Mouse (Mus musculus): ENCODE data around the gene Tipin. TPM values are rescaled to one million over a fixed set of nuclear protein-coding genes. Genes with fewer than 3 reads are reported as not detected.

Tipin gene
- polyA plus RNA-seq, 1 experiment: 148 TPM

DNA sequence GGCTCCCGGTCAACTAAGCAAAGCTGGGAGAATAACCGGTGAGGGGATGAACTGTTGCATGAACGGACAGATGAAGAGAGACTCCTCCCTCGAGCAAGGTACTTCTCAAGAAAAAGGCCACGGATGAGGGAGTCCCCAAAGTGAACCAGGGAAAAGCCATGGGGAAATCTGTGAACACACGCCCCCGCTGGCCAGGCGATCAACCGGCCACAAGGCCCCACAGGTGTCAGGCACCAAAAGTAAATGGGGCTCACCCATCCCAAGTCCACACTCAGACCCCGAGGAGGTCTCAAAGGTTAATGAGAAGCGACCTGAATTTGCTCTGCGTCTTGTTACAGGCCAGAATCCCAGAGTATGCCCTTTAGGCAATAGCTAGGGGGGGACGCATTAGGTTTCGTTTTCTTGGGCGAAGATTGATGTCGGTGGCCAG lies 28.8 kb upstream of the Tipin start:
- Histone ChIP-seq H3K4me1 (ENCODE audit: control insufficient read depth, insufficient read depth, low read length) (no peaks in the 10 kb centered on the region), H3K36me3 (ENCODE audit: control insufficient read depth, insufficient read depth, low read length, poor library complexity, severe bottlenecking) (peaks cover 5% of the 10 kb centered on the region; the same call in 1 of the 2 replicates), H3K4me3 (ENCODE audit: low read depth, low read length) (peak overlapping the region; percentile 93), H3K27me3 (ENCODE audit: control insufficient read depth, insufficient read depth, low read length, poor library complexity, severe bottlenecking) (no peaks in the 10 kb centered on the region), H3K9me3 (replicated peaks; ENCODE audit: control insufficient read depth, insufficient read depth, low read length, poor library complexity, severe bottlenecking) (no peaks in the 10 kb centered on the region), H3K27ac (ENCODE audit: insufficient read depth, low read length) (peak overlapping the region; percentile 7; the same call in 1 of the 2 replicates), H3K9ac (ENCODE audit: low read depth, poor library complexity, severe bottlenecking) (peak overlapping the region; percentile 81)
- no peak for TF ChIP-seq CTCF (IDR thresholded peaks at IDR 0.05; ENCODE audit: low read depth, low read length)
- TF ChIP-seq POLR2A (IDR thresholded peaks at IDR 0.05; ENCODE audit: insufficient read depth, low read length): no peak
- no peak for TF ChIP-seq EP300 (IDR thresholded peaks at IDR 0.05; ENCODE audit: insufficient read depth, low read depth, low read length)

DNA sequence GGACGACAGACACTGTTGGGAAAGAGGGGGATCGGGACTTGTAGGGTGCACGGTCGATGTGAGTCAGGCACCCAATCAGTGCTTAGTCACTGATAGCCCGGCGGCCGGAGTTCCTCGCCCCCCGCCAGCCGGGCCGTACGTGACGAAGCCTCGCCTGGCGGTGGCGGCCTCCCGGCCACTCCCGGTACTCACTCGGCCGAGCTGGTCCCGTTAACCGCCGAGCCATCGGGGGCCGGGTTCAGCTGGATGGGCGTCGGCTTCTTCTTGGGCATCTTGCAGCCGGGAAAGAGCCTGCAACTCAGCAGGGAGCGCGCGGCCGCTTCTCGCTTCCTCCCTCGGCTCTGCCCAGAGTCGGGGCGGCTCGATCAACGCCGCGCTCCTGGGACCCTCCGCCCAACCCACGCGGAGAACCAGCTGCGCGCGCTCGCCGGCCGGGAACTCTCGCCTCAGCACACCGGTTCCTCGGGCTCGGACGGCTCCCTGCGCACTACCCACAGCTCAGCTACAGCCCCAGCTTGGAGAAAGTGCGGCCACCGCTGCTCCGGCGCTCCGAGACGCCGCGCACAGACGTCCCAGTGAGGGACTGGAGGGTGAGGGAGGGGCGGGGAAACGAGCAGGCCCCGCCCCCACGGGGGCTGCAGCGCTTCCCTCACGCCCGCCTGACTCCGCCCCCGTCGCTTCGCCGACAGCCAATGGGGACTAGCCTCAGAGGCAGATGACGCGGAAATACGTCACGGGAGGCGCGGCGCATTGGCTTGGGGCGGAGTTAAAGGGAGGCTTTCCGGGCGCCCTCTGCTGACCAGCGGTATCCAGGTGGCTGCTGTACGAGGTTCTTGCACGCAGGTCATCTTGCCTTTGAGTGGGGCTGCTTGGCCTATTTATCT lies 28.1 kb upstream of the Tipin start, which contains the start of gene Map2k1:
TSS of gene Map2k1 (minus strand) at position 611 of the 884 bp plus-strand sequence.
- peak; percentile 69 for TF ChIP-seq CTCF (IDR thresholded peaks at IDR 0.05; ENCODE audit: low read depth, low read length)
- TF ChIP-seq POLR2A (IDR thresholded peaks at IDR 0.05; ENCODE audit: insufficient read depth, low read length): peak; percentile 90
- TF ChIP-seq EP300 (IDR thresholded peaks at IDR 0.05; ENCODE audit: insufficient read depth, low read depth, low read length): no peak
- H3K9ac ChIP-seq (ENCODE audit: low read depth, poor library complexity, severe bottlenecking): peak within 1 kb of the TSS; percentile 81
- H3K27ac ChIP-seq (ENCODE audit: insufficient read depth, low read length): peak within 1 kb of the TSS; percentile 57
- no peaks in the 10 kb centered on the region for H3K4me1 ChIP-seq (ENCODE audit: control insufficient read depth, insufficient read depth, low read length)
- H3K4me3 ChIP-seq (ENCODE audit: low read depth, low read length): peak within 1 kb of the TSS; percentile 93
- no peaks in the 10 kb centered on the region for H3K27me3 ChIP-seq (ENCODE audit: control insufficient read depth, insufficient read depth, low read length, poor library complexity, severe bottlenecking)
- no peaks in the 10 kb centered on the region for H3K9me3 ChIP-seq (replicated peaks; ENCODE audit: control insufficient read depth, insufficient read depth, low read length, poor library complexity, severe bottlenecking)
- peaks cover 5% of the 10 kb centered on the region; the same call in 1 of the 2 replicates for H3K36me3 ChIP-seq (ENCODE audit: control insufficient read depth, insufficient read depth, low read length, poor library complexity, severe bottlenecking)

DNA sequence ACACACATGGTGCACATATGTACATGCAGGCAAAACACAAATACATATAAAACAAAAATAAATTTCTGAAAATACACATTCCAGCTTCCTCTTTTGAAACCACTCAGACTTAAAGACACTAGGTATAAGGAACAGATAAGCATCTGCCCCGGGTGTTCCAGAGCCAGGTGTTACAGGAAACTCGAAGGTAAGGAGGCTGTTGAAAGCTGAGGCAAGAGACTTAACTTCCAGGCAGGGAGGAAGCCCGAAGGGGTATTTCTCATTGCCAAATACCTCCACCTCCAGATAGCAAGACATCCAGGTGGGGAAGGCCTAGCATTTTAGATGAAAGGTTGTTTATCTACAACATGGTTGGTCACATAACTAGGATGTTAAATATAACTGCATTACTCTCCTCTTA lies 26.0 kb upstream of the Tipin start:
- H3K27me3 ChIP-seq (ENCODE audit: control insufficient read depth, insufficient read depth, low read length, poor library complexity, severe bottlenecking): no peaks in the 10 kb centered on the region
- H3K4me3 ChIP-seq (ENCODE audit: low read depth, low read length): no peak overlapping the region
- H3K27ac ChIP-seq (ENCODE audit: insufficient read depth, low read length): no peak overlapping the region
- H3K4me1 ChIP-seq (ENCODE audit: control insufficient read depth, insufficient read depth, low read length): no peaks in the 10 kb centered on the region
- H3K36me3 ChIP-seq (ENCODE audit: control insufficient read depth, insufficient read depth, low read length, poor library complexity, severe bottlenecking): peaks cover 3% of the 10 kb centered on the region; the same call in 1 of the 2 replicates
- no peak overlapping the region for H3K9ac ChIP-seq (ENCODE audit: low read depth, poor library complexity, severe bottlenecking)
- H3K9me3 ChIP-seq (replicated peaks; ENCODE audit: control insufficient read depth, insufficient read depth, low read length, poor library complexity, severe bottlenecking): no peaks in the 10 kb centered on the region
- TF ChIP-seq EP300 (IDR thresholded peaks at IDR 0.05; ENCODE audit: insufficient read depth, low read depth, low read length) (no peak), CTCF (IDR thresholded peaks at IDR 0.05; ENCODE audit: low read depth, low read length) (no peak), POLR2A (IDR thresholded peaks at IDR 0.05; ENCODE audit: insufficient read depth, low read length) (no peak)

DNA sequence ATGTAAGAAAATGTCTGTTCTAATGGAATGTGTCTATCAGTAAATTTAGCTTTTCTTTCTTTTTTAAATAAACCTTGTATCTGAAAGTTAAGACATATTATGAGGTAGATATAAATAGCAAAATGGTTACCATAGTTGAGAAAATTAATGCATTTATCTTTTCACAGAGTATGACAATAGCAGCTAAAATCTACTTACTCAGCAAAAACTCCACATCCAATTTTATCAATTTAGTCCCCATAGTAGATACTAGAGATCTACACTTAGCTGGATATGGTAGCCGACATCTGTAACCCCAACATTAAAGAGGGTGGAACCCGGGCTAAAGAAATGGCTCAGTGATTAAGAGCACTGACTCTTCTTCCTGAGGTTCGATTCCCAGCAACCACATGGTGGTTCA lies 25.2 kb upstream of the Tipin start:
- TF ChIP-seq POLR2A (IDR thresholded peaks at IDR 0.05; ENCODE audit: insufficient read depth, low read length): no peak
- no peak for TF ChIP-seq EP300 (IDR thresholded peaks at IDR 0.05; ENCODE audit: insufficient read depth, low read depth, low read length)
- TF ChIP-seq CTCF (IDR thresholded peaks at IDR 0.05; ENCODE audit: low read depth, low read length): no peak
- H3K27me3 ChIP-seq (ENCODE audit: control insufficient read depth, insufficient read depth, low read length, poor library complexity, severe bottlenecking): no peaks in the 10 kb centered on the region
- H3K27ac ChIP-seq (ENCODE audit: insufficient read depth, low read length): no peak overlapping the region
- no peaks in the 10 kb centered on the region for H3K4me1 ChIP-seq (ENCODE audit: control insufficient read depth, insufficient read depth, low read length)
- H3K4me3 ChIP-seq (ENCODE audit: low read depth, low read length): no peak overlapping the region
- no peaks in the 10 kb centered on the region for H3K36me3 ChIP-seq (ENCODE audit: control insufficient read depth, insufficient read depth, low read length, poor library complexity, severe bottlenecking)
- H3K9me3 ChIP-seq (replicated peaks; ENCODE audit: control insufficient read depth, insufficient read depth, low read length, poor library complexity, severe bottlenecking): no peaks in the 10 kb centered on the region
- H3K9ac ChIP-seq (ENCODE audit: low read depth, poor library complexity, severe bottlenecking): no peak overlapping the region

DNA sequence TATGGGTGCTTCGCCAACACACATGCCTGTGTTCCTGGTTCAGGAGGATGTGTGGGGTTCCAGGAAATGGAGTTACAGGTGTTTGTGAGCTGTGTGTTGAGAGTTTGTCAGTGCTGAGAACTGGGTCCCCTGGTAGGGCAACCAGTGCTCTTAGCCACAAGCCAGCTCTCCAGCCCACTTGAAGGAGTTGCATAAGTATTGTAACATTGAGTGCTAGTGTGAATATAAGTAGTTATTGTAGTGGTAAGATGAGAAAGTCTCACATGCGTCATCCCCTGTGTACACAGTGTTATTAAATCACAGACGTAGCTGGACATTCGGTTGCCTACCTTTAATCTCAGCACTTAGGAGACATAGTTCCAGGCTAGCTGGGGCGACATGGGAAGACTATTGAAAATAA lies 21.5 kb upstream of the Tipin start:
- Histone ChIP-seq H3K4me1 (ENCODE audit: control insufficient read depth, insufficient read depth, low read length) (no peaks in the 10 kb centered on the region), H3K9ac (ENCODE audit: low read depth, poor library complexity, severe bottlenecking) (no peak overlapping the region), H3K9me3 (replicated peaks; ENCODE audit: control insufficient read depth, insufficient read depth, low read length, poor library complexity, severe bottlenecking) (no peaks in the 10 kb centered on the region), H3K36me3 (ENCODE audit: control insufficient read depth, insufficient read depth, low read length, poor library complexity, severe bottlenecking) (no peaks in the 10 kb centered on the region), H3K4me3 (ENCODE audit: low read depth, low read length) (no peak overlapping the region), H3K27ac (ENCODE audit: insufficient read depth, low read length) (no peak overlapping the region), H3K27me3 (ENCODE audit: control insufficient read depth, insufficient read depth, low read length, poor library complexity, severe bottlenecking) (no peaks in the 10 kb centered on the region)
- TF ChIP-seq POLR2A (IDR thresholded peaks at IDR 0.05; ENCODE audit: insufficient read depth, low read length) (no peak), CTCF (IDR thresholded peaks at IDR 0.05; ENCODE audit: low read depth, low read length) (no peak), EP300 (IDR thresholded peaks at IDR 0.05; ENCODE audit: insufficient read depth, low read depth, low read length) (no peak)

DNA sequence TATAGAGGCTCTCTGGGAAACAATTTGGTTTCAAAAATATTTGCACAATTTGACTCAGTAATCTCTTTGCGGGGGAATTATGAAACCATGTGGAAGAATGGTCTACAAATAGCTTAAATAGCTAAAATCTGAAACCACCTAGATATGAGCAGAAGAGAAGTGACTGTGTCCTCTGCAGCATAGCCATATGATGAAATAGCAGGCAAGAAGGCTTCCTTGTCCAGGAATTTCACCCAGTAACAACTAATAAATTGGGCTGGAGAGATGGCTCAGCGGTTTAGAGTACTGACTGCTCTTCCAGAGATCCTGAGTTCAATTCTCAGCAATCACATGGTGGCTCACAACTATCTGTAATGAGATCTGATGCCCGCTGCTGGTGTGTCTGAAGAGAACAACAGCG lies 20.4 kb upstream of the Tipin start:
- no peak overlapping the region for H3K9ac ChIP-seq (ENCODE audit: low read depth, poor library complexity, severe bottlenecking)
- H3K27me3 ChIP-seq (ENCODE audit: control insufficient read depth, insufficient read depth, low read length, poor library complexity, severe bottlenecking): no peaks in the 10 kb centered on the region
- H3K4me1 ChIP-seq (ENCODE audit: control insufficient read depth, insufficient read depth, low read length): no peaks in the 10 kb centered on the region
- no peak overlapping the region for H3K4me3 ChIP-seq (ENCODE audit: low read depth, low read length)
- H3K9me3 ChIP-seq (replicated peaks; ENCODE audit: control insufficient read depth, insufficient read depth, low read length, poor library complexity, severe bottlenecking): no peaks in the 10 kb centered on the region
- H3K27ac ChIP-seq (ENCODE audit: insufficient read depth, low read length): no peak overlapping the region
- TF ChIP-seq CTCF (IDR thresholded peaks at IDR 0.05; ENCODE audit: low read depth, low read length) (no peak), POLR2A (IDR thresholded peaks at IDR 0.05; ENCODE audit: insufficient read depth, low read length) (no peak), EP300 (IDR thresholded peaks at IDR 0.05; ENCODE audit: insufficient read depth, low read depth, low read length) (no peak)
- H3K36me3 ChIP-seq (ENCODE audit: control insufficient read depth, insufficient read depth, low read length, poor library complexity, severe bottlenecking): no peaks in the 10 kb centered on the region
